ENCODE assay signal across 9 mouse cellular contexts in the genomic region with DNA sequence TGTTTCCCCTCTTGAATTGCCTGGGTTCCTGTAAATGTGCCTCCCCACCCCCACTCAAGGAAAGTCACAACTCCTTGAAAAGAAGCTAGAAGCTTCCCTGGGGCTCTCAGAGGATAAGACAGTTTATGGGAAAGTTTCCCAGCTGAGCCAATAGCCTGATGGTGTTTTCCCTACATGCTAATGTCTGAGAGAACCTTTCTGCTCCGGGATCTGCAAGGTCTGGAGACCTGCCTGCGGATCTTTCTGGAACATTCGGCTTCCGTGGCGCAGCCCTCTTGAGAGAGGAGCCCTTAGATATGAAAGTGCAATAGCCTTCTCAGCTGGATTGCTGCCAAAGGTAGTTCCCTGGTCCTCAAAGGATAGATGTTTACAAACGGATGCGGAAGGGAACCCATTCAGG. TPM values are rescaled to one million over a fixed set of nuclear protein-coding genes. Genes with fewer than 3 reads are reported as not detected.
DNase-seq lines count a peak whose midpoint lies in the region; ATAC-seq lines count a peak whose summit lies in the region.
"Had no signal": no experiment of that assay in that cellular context is flagged by ENCODE, and none has a peak within 500 bp of the region (broad histone marks: within the 10 kb centered on the region; RNA-seq: fewer than 3 reads in every experiment).

No protein-coding gene starts in this region.

- 12% methylated on average over 7 of the region's 7 CpGs for WGBS in embryonic facial prominence, embryonic 15.5 days
- 3% methylated on average over 7 of the region's 7 CpGs for WGBS in stomach, embryonic 16.5 days

- H3K27ac ChIP-seq in embryonic facial prominence, embryonic 15.5 days (replicated peaks), result no peak overlapping the region
- H3K27ac ChIP-seq in stomach, embryonic 16.5 days (ENCODE audit: low read length), result no peak overlapping the region

- peak; percentile 11 to 14 for DNase-seq in layer of hippocampus, postnatal 36 days
- no peak for DNase-seq in layer of hippocampus, adult 11-12 months (ENCODE audit: low spot score)
- DNase-seq in heart, postnatal 10 days, result peak; percentile 52 to 67
- DNase-seq in kidney, postnatal 4 days, result peak; percentile 19 to 42
- DNase-seq in lung, postnatal 4 days, result peak; percentile 12 to 23
- DNase-seq in natural killer cell, adult 2 months (ENCODE audit: low spot score in 2 of 2), result no peak

- peak overlapping the region; percentile 92 for H3K4me2 ChIP-seq in embryonic facial prominence, embryonic 15.5 days (replicated peaks)
- peak overlapping the region; percentile 74 for H3K4me2 ChIP-seq in stomach, embryonic 16.5 days (ENCODE audit: low read depth, low read length)

- H3K36me3 ChIP-seq in embryonic facial prominence, embryonic 15.5 days, result no peaks in the 10 kb centered on the region
- no peaks in the 10 kb centered on the region for H3K36me3 ChIP-seq in stomach, embryonic 16.5 days (ENCODE audit: control insufficient read depth, insufficient read depth, low read length)

- H3K9me3 ChIP-seq in embryonic facial prominence, embryonic 15.5 days (replicated peaks), result no peaks in the 10 kb centered on the region
- H3K9me3 ChIP-seq in stomach, embryonic 16.5 days (replicated peaks; ENCODE audit: control insufficient read depth, low read length), result no peaks in the 10 kb centered on the region

- intact Hi-C loops in heart, postnatal 10 days (cut with DNase I), result loop anchor here (2.0 to 10.0 kb wide), 4 partner anchors 44 to 598 kb away; no protein-coding TSS in a partner anchor

- peaks cover 20% of the 10 kb centered on the region for H3K4me1 ChIP-seq in embryonic facial prominence, embryonic 15.5 days
- H3K4me1 ChIP-seq in stomach, embryonic 16.5 days (ENCODE audit: control insufficient read depth, insufficient read depth, low read length), result peaks cover 12% of the 10 kb centered on the region; the same call in 1 of the 2 replicates

- H3K9ac ChIP-seq in embryonic facial prominence, embryonic 15.5 days, result no peak overlapping the region
- H3K9ac ChIP-seq in stomach, embryonic 16.5 days (ENCODE audit: low read length), result peak overlapping the region; percentile 77

- H3K27me3 ChIP-seq in embryonic facial prominence, embryonic 15.5 days, result no peaks in the 10 kb centered on the region
- no peaks in the 10 kb centered on the region for H3K27me3 ChIP-seq in stomach, embryonic 16.5 days (ENCODE audit: control insufficient read depth, insufficient read depth, low read length)
- H3K27me3 ChIP-seq: Patski had no signal

- peak overlapping the region; percentile 62 for H3K4me3 ChIP-seq in embryonic facial prominence, embryonic 15.5 days (replicated peaks)
- H3K4me3 ChIP-seq in stomach, embryonic 16.5 days (replicated peaks; ENCODE audit: low read length), result peak overlapping the region; percentile 67

- no peak for ATAC-seq in embryonic facial prominence, embryonic 15.5 days (ENCODE audit: insufficient number of reproducible peaks, low FRiP score, low TSS enrichment, low read depth)
- no peak for ATAC-seq in stomach, embryonic 16.5 days (ENCODE audit: insufficient read depth, low FRiP score)
- ATAC-seq: Patski had no signal

RNA-seq across cellular contexts. Expression of a gene that starts 1.5 kb away (rescaled TPM):
- total RNA-seq in layer of hippocampus, postnatal 36 days (2021), result 10 to 100 TPM; 46.3 to 46.8 TPM
- polyA plus RNA-seq in embryonic facial prominence, embryonic 15.5 days (2015; fragmentation: Nextera tagmentation; extraction: Ambion mirVana), result 25.9 and 28.3 TPM in 2 replicates
- 10 to 100 TPM; 62.5 to 71.7 TPM for total RNA-seq in heart, postnatal 10 days (2021)
- polyA plus RNA-seq in stomach, embryonic 16.5 days (2015; fragmentation: Nextera tagmentation; extraction: Ambion mirVana), result 29.4 and 33.1 TPM in 2 replicates

Comparison
In these comparisons a context has a peak if more than half of its experiments do, and no peak if none do; other contexts are left out.
1. DNase-seq: peak in layer of hippocampus, postnatal 36 days (2 of 2), heart, postnatal 10 days (2 of 2), kidney, postnatal 4 days (2 of 2) and lung, postnatal 4 days (2 of 2); none in layer of hippocampus, adult 11-12 months (single experiment) and natural killer cell, adult 2 months (0 of 2).